Mouse (Mus musculus): ENCODE measurements around the gene Exd2. TPM values are rescaled to one million over a fixed set of nuclear protein-coding genes. Genes with fewer than 3 reads are reported as not detected.

The Exd2 gene
- polyA plus RNA-seq (2014; fragmentation: Illumina TruSeq; extraction: RNeasy Lipid Tissue Mini Kit (QIAGEN cat#74804); ENCODE audit: low read depth, low replicate concordance): 23.7 TPM

DNA sequence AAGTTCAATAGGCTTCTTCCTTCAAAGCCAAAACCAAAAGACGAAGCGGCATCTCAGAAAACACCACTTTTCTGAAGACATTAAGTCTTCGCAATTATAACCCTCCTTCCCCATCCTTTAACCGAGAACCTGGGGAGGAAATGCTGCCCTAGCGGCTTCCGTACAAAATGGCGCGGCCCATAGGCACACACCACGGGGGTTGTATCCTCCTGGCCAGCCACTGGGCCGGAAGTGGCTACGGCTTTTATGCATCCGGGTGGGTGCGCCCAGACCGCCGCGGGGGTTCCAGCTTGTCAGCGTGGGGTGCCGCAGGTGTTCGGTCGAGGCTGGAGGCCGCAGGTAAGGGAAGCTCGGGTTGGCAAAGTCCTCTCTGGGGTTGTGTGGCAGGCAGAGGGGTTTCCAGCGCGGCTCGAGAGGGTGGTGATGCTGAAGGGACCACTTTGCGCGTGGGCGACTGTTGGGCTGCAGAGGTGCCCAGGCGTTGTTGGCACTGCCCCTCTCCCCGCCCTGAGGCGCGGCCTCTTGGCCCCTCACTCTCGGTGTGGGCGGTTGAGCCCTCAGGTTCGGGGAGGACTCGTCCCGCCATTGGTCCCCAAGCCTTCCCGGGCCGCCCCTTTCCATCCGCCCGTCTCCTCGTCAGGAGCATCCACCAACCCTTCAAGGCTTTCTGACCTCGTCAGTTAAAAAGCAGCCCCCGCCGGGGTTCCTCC is at the start of gene Exd2:
Exd2 (plus strand) TSS at position 154 of the 710 bp plus-strand sequence.

DNA sequence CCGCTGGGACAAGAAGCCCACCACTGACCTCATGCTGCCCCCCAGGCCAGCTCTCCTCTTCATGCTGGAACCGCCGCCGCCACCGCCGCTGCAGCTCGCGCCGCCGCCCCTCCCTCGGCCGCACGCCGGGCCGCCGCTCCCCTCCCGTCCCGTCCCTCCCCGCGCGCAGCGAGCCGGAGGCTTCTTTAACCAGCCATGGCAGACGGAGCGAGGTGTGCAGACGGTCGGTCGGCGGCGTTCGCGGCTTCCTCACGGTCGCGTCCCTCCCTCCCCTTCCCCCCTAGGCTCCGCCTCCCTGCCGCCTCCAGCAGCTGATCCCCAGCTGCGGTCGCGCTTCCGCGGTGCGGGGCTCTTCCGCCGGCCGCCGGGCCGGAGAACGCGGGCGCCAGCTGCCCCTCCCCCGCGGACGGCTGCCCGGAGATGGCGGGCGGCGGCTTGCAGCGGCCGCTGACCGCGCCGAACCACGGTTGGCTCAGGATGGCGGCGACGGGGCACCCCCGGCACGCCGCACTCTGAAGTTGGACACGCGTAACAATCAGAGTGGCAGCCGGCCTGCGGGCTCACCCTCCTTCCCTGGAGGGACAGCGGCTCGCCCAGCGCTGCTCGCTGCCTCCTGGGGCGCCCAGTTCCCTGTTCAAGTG is 26.4 kb upstream of the Exd2 start, which contains the start of gene Dcaf5:
Dcaf5 (minus strand) TSS at position 266 of the 641 bp plus-strand sequence.

DNA sequence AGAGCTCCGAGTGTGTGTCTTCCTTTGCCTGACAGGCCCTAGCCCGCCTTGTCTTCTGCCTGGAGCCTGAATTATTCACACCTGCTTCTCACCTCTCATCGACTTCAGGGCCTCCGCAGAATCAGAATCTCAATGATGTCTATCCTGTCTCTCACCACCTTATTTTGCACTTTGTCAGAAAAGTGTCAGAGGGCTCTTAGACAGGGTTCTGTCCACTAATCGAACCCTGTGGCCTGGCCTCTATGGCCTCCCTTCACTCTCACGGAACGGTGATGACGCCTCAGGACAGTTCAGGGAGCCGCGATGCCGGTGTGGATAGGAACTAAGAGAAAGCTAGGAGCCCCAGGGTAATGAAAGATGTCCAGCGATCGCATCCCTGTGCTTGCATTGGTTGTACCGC is 55.1 kb downstream of the Exd2 start, which contains the start of gene Galnt16:
Galnt16 (plus strand) TSS at position 301 of the 400 bp plus-strand sequence.

Other genes with a start within 250 kb of the Exd2 start
- gene Actn1, start 202.7 kb upstream of the Exd2 start, polyA plus RNA-seq (2014; fragmentation: Illumina TruSeq; extraction: RNeasy Lipid Tissue Mini Kit (QIAGEN cat#74804); ENCODE audit: low read depth, low replicate concordance): 26.0 TPM
- 23.8 TPM for gene Dcaf5, start 26.5 kb upstream of the Exd2 start, polyA plus RNA-seq (2014; fragmentation: Illumina TruSeq; extraction: RNeasy Lipid Tissue Mini Kit (QIAGEN cat#74804); ENCODE audit: low read depth, low replicate concordance)
- 3.5 TPM for gene Galnt16, start 55.2 kb downstream of the Exd2 start, polyA plus RNA-seq (2014; fragmentation: Illumina TruSeq; extraction: RNeasy Lipid Tissue Mini Kit (QIAGEN cat#74804); ENCODE audit: low read depth, low replicate concordance)
- 15.9 TPM for gene Slc39a9, start 180.8 kb downstream of the Exd2 start, polyA plus RNA-seq (2014; fragmentation: Illumina TruSeq; extraction: RNeasy Lipid Tissue Mini Kit (QIAGEN cat#74804); ENCODE audit: low read depth, low replicate concordance)
- 39.8 TPM for gene Erh, start 181.2 kb downstream of the Exd2 start, polyA plus RNA-seq (2014; fragmentation: Illumina TruSeq; extraction: RNeasy Lipid Tissue Mini Kit (QIAGEN cat#74804); ENCODE audit: low read depth, low replicate concordance)
- gene Plekhd1, start 229.5 kb downstream of the Exd2 start, polyA plus RNA-seq (2014; fragmentation: Illumina TruSeq; extraction: RNeasy Lipid Tissue Mini Kit (QIAGEN cat#74804); ENCODE audit: low read depth, low replicate concordance): not detected

Measured in heart, adult 10 weeks (tissue).